Mouse (Mus musculus) ovary, adult 18-20 months (tissue): ENCODE measurements around the gene Dkkl1.
"Not testable (repeated sequence)": the region's sequence is repeated elsewhere in the genome, so short reads cannot be mapped to it uniquely, and the experiment has no call there.

Experiments used
- DNase-seq: peaks from one replicate; pipeline ENCODE4 v3.0.0; 2022; ENCODE audit warnings: low spot score, mixed read lengths

The Dkkl1 gene

DNA sequence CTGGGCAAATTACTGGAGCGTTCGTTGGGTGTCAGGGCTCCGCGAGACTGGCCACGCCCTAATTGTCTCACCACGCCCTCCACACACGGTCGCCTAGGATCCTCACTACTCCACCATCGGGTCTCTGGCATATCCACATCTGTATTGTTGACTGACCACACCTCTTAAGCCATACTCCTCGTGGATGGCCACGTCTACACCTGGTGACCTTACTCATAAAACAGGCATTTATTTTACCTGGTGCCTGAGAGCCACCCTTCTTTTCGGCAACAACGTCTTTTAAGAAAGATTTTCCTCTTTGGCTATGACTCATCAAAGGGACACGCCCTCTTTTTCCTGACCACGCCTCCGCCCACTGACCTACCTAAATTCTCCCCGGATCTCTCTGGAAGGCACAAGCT is at the start of gene Dkkl1:
Dkkl1 (minus strand) TSS at position 297 of the 401 bp plus-strand sequence.
- DNase-seq, result no peak

DNA sequence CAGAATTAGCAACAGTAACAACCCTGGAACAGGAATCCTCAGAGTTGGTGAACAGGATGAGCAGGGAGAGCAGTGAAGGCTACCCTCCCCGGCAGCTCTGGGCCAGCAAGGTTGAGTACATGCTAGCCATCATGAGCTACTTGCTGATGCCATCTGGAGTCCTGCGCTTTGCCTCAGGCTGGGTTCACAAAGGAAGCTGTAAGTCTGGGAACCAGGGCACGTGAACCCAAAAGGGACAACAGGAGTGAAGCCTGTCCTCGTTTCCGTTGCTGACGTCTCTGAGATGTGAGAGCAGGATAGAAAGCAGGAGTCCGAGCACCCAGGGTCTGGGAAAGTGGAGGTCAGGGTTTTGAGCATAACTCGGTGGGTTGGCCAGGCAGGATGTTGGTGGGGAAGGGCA is 47.3 kb upstream of the Dkkl1 start:
- DNase-seq, result no peak

DNA sequence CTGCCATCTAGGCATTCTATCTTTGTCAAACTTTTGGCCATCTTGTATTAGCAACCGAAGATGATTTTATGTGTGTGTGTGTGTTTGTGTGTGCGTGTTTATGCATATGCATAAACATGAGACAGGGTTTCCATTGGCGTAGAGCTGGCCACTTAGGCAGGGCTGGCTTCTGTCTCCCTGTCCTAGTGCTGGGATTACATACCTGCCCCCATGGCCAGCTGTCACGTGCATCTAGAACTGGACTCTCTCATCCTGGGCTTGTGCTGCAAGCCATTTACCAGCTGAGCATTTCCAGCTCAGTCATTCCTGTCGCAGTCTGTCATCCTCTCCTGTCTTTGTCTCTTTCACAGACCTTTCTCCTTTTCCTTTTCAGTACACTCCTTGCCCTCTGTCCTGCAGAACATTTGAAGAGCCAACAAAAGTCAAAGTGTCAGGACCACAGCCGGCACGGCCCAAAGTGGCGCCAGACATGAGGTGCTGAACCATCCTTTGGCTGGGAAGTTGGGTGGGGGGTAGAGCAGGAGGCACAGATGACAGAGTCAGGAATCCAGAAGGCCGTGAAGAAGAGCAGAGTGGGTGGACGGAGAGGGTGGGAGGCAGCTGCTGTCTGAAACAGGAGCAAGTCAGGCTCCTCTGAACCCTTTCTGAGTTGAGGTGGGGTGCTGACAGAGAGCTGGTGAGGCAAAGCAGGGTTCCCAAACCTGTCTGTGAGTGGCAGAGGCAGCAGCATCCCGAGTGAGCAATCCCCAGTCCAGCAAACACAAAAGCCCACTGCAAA is 45.3 kb upstream of the Dkkl1 start:
- DNase-seq, result no peak

DNA sequence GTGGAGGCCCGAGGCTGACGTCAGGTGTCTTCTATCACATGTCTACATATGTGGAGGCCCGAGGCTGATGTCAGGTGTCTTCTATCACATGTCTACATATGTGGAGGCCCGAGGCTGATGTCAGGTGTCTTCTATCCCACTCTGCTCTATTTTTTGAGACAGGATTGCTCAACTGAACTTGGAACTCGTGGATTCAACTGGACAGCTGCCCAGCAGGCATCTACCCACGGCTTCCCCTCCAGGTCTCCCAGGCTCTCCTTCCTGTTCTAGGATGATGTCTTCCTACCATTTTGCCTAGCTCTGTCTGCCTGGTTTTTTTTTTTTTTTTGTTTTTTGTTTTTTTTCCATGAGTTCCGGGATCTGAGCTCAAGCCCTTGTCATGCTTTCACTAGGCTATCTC is 43.9 kb upstream of the Dkkl1 start:
- DNase-seq, result not testable (repeated sequence)

DNA sequence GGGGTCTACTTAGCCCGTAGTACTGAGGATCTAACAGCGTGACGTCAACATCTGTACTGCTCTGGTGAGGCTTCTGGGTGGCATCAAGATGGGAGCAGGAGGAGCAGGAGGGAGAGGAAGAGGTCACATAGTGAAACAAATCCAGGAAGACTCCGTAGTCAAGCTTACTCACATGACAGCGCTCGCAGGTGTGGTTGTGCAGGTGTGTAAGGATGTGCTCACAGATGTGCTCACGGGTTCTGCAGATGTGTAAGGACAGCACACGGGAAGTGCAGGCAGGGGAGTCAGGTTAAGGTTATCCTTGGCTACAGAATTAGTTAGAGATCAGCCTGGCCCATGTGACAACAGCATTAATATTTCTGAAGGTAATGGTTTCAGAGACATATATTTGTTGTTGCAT is 41.9 kb upstream of the Dkkl1 start:
- no peak for DNase-seq

DNA sequence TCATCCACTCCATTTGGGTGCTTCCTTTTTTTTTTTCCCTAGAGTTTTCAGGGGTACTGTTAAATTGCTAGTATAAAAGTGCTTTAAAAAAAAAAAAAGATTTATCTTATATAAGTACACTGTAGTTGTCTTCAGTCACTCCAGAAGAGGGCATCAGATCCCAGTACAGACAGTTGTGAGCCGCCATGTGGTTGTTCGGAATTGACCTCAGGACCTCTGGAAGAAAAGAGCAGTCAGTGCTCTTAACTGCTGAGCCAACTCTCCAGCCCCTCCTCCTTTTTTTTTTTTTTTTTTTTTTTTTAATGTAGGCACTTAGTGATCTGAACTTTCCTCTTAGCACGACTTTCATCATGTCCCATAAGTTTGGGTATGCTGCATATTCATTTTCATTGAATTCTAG is 35.7 kb upstream of the Dkkl1 start:
- DNase-seq, result no peak

DNA sequence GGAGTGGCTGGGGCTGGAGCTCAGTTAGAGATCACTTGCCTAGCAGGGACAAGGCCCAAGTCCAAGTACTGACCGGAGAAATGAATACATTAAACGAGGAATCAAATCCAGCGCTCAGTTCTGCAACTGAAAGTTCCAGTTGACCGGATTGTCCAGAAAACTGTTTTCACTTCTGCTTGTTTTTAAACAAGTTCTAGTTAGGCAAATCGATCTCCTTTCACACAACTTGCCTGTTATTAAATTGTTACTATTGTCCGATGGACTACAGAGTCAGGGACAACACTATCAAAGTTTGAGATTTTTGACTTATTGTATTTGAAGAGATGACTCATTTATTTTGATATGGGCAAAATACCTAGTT is 29.4 kb upstream of the Dkkl1 start:
- DNase-seq, result no peak

DNA sequence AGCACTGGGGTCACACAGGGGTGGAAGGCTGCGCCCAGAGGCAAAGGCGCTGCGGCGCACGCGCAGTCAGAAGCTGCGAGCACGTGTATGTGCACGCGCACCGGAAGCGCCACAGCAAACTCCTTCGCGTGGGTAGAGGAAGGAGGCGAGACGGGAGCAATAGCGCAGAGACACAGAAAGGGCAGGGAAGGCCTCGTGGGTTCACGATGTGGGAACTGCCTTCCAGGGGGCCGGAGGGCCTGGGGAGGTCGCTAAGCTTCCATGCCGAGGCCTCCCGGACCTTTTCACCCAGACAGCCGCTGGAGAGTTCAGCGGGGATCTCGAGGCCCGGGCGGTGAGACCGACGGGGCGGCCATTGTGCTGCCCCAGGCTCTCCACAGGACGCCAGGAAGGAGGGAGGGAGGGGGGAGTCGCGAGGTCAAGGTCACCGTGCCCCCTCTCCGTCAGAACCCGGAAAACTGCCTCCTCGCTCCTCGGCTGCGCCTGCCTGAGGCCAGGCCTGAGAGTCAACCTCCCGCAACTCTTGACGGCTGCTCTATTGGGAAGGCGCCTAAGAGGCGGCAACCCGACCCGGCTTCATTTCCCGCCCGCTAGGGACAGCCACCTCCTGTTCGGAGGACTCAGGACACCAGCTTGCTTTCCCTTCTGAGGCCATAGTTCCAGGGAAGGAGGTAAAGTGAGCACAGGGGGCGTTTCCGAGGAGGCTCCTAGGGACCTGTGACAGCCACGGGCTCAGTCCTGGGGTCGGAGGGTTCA is 28.9 kb upstream of the Dkkl1 start, which contains the start of gene Slc6a16:
Slc6a16 (plus strand) TSS at position 453 of the 756 bp plus-strand sequence.
- DNase-seq, result peak; percentile 37

DNA sequence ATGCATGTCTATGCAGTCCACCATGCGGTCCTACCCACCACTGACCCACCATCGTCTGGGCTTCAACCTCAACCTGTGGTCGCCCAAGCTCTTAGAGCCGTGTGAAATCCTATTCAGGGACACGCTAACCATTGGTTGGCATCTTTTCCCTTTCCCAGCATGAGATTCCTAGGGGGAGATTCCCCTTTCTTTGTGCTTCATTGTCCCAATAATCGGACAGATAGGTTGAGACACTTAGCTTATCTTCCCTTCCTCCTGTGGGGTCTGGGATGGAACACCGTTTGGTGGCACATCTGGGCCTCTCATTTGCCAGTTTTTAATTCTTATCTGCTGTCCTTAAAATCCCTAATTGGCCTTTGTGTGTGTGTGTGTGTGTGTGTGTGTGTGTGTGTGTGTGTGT is 28.2 kb upstream of the Dkkl1 start:
- DNase-seq, result no peak

DNA sequence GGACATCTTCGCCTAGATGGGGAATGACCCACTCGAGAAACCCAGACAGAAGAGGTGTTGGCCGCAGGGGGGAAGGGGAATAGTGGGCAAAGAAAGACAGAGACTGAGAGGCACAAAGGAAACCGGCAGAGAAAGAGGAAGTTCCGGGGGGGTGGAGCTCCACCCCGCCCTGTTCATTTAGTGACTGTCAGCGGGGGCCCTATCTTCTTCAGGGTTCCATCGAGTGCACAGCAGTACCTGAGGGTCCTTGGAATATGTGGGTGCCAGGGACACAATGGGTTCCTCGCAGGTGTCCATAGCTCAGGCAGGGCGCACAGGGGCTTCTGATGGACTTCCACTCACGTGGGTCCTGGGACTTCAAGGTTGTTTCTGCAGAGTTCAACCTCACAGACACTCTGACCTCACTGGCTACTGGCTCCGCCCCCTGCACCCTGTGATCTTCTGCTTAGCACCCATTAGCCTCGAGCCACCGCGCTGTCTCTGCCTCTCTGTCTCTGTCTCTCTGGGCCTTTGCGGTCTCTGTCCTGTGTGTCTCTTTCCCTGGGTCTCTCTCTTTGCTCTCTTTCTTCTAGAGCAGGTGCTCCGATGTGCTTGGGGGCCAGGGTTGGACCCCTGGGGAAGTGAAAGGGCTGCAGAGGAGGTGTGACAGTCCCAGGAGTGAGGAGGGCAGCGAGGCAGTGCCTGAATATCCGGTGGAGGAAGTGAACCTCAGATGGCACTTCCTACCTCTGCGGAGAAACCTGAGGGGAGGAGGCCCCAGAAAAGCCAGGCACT is 27.0 kb upstream of the Dkkl1 start, which contains the start of gene Cd37:
Cd37 (minus strand) TSS at position 393 of the 774 bp plus-strand sequence.
- no peak for DNase-seq

DNA sequence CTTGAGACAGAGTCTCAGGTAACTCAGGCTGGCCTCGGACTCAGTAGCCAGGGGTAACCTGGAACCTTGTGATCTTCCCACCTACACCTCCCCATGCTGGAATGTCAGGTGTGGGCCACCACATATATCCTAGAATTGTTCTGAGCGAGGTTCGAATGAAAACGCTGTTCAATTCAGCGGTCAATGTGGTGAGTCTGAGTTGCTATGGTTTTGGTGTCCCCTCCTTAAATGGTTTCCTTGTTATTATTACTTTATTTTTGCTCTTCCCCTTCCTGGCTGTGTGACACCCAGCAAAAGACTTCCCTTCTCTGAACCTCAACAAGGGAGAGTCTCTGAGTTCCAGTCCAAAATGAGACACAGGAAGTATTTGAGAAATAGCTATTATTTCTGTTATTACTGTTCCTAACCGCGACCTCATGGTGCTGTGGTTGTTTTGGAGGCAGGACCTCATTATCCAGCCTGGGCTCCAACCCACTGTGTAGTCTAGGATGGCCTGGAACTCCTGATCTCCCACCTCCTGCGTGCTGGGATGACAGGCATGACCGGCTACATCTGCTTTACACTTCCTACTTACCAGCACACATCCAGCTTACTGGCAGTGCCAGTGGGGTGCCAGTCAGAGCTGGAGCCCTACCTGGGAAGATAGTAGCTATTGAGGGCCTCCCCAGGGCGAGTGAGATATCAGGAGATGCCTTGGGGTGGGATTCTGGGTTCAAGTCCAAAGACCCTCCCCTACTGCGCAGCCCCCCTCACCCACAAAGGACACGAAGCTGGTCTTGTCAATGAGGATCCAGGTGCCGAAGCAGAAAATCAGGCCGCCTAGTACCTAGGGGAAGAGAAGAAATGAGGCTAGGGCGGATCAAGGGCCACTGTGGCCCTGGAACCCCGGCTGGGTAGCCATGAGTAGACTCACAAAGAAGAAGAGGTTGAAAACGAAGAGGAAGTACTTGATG is 26.1 kb upstream of the Dkkl1 start:
- DNase-seq, result no peak

DNA sequence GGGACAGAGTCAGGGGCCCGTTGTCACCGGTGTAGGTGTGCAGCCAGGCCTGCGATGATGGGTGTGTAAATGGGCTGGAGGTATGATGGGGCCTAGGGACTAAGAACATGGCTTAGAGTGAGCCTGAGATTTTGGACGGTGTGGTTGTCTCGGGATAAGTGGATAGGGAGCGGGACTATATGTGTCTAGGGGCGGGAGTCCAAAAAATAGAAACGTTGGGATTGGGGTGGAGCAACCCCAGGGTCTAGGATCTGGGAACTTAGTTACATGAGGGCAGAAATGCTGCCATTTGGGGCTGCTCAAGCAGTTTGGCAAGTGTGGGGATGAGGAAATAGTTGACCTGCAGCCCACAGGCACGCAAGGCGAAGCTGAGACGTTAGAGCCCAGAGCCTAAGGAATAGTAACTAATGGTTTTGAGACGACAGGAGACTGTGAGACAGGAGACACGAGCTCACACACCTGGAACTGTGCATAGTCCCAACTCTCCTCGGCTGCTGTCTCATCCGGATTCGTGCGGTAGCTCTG is 23.8 kb upstream of the Dkkl1 start:
- DNase-seq, result no peak

DNA sequence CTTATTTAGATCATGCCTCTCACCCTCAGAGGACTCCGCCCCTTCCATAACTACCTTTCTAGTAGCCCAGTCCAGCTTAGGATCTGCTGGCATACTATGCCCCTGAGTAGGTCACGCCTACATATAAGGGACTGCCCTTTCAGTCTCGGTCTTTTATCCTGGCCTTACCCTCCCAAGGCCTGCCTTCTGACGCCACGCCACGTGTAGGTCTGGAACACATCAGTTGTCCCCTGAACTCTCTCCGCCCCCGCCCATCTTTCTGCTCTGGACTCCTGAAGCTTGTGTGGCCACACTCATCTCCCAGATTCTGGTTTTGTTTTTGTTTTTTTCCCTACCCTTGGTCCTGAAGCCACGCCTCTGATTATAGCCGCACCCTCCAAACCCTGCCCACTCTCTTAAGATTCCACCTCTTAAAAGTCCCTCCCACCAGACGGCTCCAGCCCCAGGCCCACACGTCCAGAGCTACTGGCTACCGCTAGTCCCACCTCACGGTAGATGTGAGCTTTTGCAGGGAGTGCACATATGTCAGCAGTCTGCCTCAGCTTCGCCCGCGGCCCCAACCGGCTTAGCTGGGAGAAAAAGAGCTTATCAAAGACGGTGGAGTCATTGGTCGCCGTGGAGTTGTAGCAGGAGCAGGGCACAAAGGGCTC is 23.1 kb upstream of the Dkkl1 start:
- DNase-seq, result no peak

DNA sequence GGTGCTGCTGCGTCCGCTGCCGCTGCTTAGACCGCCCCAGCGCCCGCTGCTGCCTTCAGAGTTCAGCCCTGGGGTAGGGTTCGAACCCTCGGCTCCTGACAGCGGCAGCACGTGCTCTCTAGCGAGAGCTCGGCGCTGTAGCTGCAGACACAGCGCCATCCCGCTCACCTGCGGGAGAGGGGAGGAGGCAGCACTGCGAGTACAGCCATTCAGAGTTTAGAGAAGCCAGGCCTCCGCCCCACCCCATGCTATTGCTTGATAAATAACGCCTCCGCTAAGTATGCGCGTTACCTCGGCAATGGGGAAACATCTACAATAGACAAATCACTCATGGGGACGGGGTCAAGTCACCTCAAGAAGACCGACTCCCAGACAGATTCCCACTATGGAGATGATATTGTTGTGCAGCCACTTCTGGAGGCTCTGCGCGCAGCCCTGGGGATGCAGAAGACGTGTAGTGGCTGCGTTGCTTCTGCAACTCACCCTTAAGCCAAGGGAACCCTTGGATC is 22.4 kb upstream of the Dkkl1 start:
- DNase-seq, result no peak

DNA sequence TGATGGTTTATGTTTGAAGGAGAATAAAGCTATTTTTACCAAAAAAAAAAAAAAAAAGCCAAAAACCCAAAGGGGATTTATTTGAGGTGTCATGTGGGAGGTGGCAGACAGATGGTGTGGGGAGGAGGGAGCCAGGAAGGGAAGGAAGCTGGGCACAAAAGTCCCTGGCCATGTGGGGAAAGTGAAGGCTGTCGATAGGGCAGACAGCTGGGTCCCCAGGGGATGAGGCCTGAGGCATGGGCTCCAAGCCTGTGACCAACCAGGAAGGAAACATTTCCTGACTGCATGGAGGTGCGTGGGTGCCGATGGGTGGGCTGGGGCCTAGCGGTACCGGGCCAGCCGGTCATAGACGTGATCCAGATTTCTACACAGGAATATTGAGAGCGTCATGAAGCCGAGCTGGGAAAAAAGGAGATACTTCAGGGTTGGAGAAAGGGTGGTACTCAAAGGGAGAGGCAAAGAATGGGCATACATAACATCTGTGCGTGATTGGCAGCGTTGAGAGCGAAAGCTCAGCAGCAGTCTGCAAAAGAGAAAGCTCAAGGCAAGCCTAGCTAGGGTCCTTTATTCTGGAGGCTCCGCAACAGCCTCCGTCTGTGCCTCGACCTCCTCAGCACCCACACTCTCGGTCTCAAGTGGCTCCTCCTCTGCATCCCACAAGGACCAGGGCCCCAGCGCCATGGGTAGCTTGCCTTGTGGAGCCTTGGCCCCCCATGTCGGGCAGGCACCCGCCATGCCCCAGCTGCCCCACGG is 21.8 kb upstream of the Dkkl1 start:
- no peak for DNase-seq

DNA sequence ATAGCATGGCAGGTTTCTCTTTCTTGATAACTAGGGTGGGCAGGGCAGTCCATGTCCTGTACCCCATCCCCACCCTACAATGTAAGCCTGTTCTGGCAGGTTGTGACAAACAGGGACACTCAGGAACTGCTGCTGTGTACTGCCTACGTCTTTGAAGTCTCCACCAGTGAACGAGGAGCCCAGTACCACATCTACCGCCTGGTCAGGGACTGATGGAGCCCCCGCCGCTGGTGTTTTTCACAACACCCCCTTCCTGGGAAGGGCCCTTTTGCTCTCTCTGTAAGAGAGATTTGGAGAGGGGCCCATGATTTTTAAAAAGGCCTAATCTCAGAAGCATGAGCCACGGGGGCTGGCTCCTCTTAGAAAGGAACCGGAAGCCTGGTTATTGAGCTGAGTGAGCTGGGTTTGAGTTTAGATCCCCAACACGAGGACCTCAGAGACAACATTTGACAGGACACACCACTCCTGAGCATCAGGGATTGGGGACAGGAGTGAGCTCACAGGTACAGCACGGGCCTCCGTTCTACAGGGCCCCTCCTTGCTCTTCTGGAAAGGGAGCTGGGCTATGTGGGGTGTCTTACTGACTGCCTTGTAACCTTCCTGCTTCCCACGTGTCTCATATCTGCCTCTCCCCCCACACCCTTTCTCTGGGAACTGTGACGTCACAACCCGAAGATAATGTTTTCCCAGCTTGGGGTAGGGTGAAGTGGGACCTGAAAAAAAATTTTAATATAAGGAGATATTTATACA is 20.9 kb upstream of the Dkkl1 start:
- no peak for DNase-seq

DNA sequence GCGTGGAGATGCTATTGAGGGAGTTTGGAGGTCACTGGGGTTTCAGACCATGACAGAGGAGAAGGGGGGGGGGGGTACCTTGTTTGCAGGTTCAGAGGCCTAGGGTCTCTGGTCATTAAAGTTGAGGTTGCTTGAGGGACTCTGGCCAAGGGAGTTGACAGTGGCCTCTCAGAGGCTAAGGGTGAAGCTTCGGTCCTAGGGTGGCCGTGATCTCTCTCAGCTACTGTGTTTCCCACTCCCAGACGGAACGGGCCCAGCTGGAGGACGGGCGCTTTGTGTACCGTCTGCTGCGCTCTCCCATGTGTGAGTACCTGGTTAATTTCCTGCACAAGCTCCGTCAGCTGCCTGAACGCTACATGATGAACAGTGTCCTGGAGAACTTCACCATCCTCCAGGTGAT is 20.0 kb upstream of the Dkkl1 start:
- no peak for DNase-seq

DNA sequence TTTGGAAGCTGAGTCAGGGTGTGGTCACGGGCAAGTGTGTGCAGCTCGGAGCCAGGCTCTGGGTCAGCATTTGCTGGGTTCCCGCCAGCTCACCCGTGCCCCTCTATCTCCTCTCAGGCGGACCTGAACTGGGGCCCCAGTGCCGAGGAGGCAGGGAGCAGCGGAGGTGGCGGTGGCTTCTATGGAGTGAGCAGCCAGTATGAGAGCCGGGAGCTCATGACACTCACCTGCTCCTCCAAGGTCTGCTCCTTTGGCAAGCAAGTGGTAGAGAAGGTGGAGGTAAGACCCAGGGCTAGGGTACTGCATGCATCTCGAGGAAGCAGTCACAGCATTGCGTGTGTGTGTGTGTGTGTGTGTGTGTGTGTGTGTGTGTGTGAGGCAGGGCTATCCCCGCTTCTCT is 19.2 kb upstream of the Dkkl1 start:
- no peak for DNase-seq
